In genomic region chr4:72836430-72836829, GRCm38 (mm10) we compare ENCODE assay signal across 28 mouse cellular contexts. TPM values are rescaled to one million over a fixed set of nuclear protein-coding genes. Genes with fewer than 3 reads are reported as not detected.
DNase-seq lines count a peak whose midpoint lies in the region; ATAC-seq and TF ChIP-seq lines count a peak whose summit lies in the region.
"Had no signal": no experiment of that assay in that cellular context is flagged by ENCODE, and none has a peak within 500 bp of the region (broad histone marks: within the 10 kb centered on the region; RNA-seq: fewer than 3 reads in every experiment).

No protein-coding gene starts in this region.

- peak; percentile 9 to 30 for DNase-seq in cerebellum, postnatal 14 days
- DNase-seq in cerebellum, adult 9-11 months, result no peak
- no peak for DNase-seq in hindbrain, embryonic 11.5 days (ENCODE audit: low spot score)
- DNase-seq in hindbrain, embryonic 10.5 days (ENCODE audit: low spot score), result no peak
- peak; percentile 14 for DNase-seq in midbrain, embryonic 14.5 days
- peak; percentile 35 for DNase-seq in brain, embryonic 14.5 days (ENCODE audit: low read depth)
- DNase-seq: adrenal gland, postnatal 10 days; adrenal gland, postnatal 36 days; B cell, adult 2 months; cerebellum, adult 11 months; cerebellum, adult 8-10 months; cerebellum, postnatal 36 days; embryo, embryonic 11 days; gastrocnemius, postnatal 10 days; gastrocnemius, postnatal 36 days; heart, adult 11 months; kidney, adult 11 months had no signal

- H3K9ac ChIP-seq in hindbrain, embryonic 11.5 days (ENCODE audit: low read depth, low read length), result no peak overlapping the region
- H3K9ac ChIP-seq in midbrain, embryonic 14.5 days (replicated peaks; ENCODE audit: low read length), result no peak overlapping the region
- H3K9ac ChIP-seq in midbrain, embryonic 16.5 days (ENCODE audit: low read depth, low read length), result no peak overlapping the region
- H3K9ac ChIP-seq: embryonic facial prominence, embryonic 15.5 days; forebrain, embryonic 12.5 days; hindbrain, embryonic 15.5 days; intestine, embryonic 15.5 days had no signal

- no peak overlapping the region for H3K4me2 ChIP-seq in hindbrain, embryonic 11.5 days (replicated peaks; ENCODE audit: low read depth, low read length)
- no peak overlapping the region for H3K4me2 ChIP-seq in midbrain, embryonic 14.5 days (ENCODE audit: low read length)
- no peak overlapping the region for H3K4me2 ChIP-seq in midbrain, embryonic 16.5 days (ENCODE audit: low read length)
- H3K4me2 ChIP-seq: embryonic facial prominence, embryonic 15.5 days; forebrain, embryonic 12.5 days; heart, embryonic 11.5 days; hindbrain, embryonic 15.5 days; intestine, embryonic 15.5 days had no signal

- TF ChIP-seq POLR2A in brain, embryonic 14.5 days (IDR thresholded peaks at IDR 0.05; ENCODE audit: borderline replicate concordance, extremely low read depth, insufficient read depth, insufficient read length, poor library complexity, severe bottlenecking), result no peak

- no peaks in the 10 kb centered on the region for H3K4me1 ChIP-seq in hindbrain, embryonic 11.5 days (replicated peaks; ENCODE audit: control insufficient read depth, insufficient read depth, low read length)
- no peaks in the 10 kb centered on the region for H3K4me1 ChIP-seq in hindbrain, embryonic 10.5 days (replicated peaks)
- H3K4me1 ChIP-seq in midbrain, embryonic 14.5 days (ENCODE audit: control insufficient read depth, insufficient read depth, low read length), result no peaks in the 10 kb centered on the region
- no peaks in the 10 kb centered on the region for H3K4me1 ChIP-seq in midbrain, embryonic 16.5 days (ENCODE audit: control insufficient read depth, insufficient read depth, low read length)
- H3K4me1 ChIP-seq: embryonic facial prominence, embryonic 15.5 days; forebrain, embryonic 12.5 days; hindbrain, embryonic 15.5 days; intestine, embryonic 15.5 days had no signal

- no peak overlapping the region for H3K4me3 ChIP-seq in hindbrain, embryonic 11.5 days (ENCODE audit: low read depth, low read length)
- no peak overlapping the region for H3K4me3 ChIP-seq in hindbrain, embryonic 10.5 days
- no peak overlapping the region for H3K4me3 ChIP-seq in midbrain, embryonic 14.5 days (replicated peaks; ENCODE audit: low read depth, low read length)
- no peak overlapping the region for H3K4me3 ChIP-seq in midbrain, embryonic 16.5 days (ENCODE audit: low read depth, low read length)
- H3K4me3 ChIP-seq: embryonic facial prominence, embryonic 15.5 days; forebrain, embryonic 12.5 days; hindbrain, embryonic 15.5 days; intestine, embryonic 15.5 days had no signal

- 0 out of 2 replicates have a peak, but pooled peaks have one; percentile 33 for ATAC-seq in hindbrain, embryonic 11.5 days (ENCODE audit: low FRiP score)
- no peak for ATAC-seq in midbrain, embryonic 14.5 days (ENCODE audit: low FRiP score, low TSS enrichment)
- no peak for ATAC-seq in midbrain, embryonic 16.5 days
- ATAC-seq: forebrain, embryonic 16.5 days; intestine, embryonic 15.5 days; Patski had no signal

- no peaks in the 10 kb centered on the region for H3K36me3 ChIP-seq in hindbrain, embryonic 11.5 days (ENCODE audit: control insufficient read depth, insufficient read depth, low read length)
- no peaks in the 10 kb centered on the region for H3K36me3 ChIP-seq in hindbrain, embryonic 10.5 days
- H3K36me3 ChIP-seq in midbrain, embryonic 14.5 days (ENCODE audit: control insufficient read depth, insufficient read depth, low read length), result no peaks in the 10 kb centered on the region
- H3K36me3 ChIP-seq in midbrain, embryonic 16.5 days (ENCODE audit: control insufficient read depth, insufficient read depth, low read length), result no peaks in the 10 kb centered on the region
- H3K36me3 ChIP-seq: embryonic facial prominence, embryonic 15.5 days; forebrain, embryonic 12.5 days; G1E; hindbrain, embryonic 15.5 days; intestine, embryonic 15.5 days had no signal

- no peaks in the 10 kb centered on the region for H3K27me3 ChIP-seq in hindbrain, embryonic 11.5 days (ENCODE audit: control insufficient read depth, insufficient read depth, low read length)
- no peaks in the 10 kb centered on the region for H3K27me3 ChIP-seq in hindbrain, embryonic 10.5 days (ENCODE audit: insufficient read depth, poor library complexity, severe bottlenecking)
- H3K27me3 ChIP-seq in midbrain, embryonic 14.5 days (ENCODE audit: control insufficient read depth, insufficient read depth, low read length), result no peaks in the 10 kb centered on the region
- no peaks in the 10 kb centered on the region for H3K27me3 ChIP-seq in midbrain, embryonic 16.5 days (ENCODE audit: control insufficient read depth, insufficient read depth, low read depth, low read length)
- H3K27me3 ChIP-seq: CH12.LX; embryonic facial prominence, embryonic 15.5 days; forebrain, embryonic 12.5 days; hindbrain, embryonic 15.5 days; intestine, embryonic 15.5 days; Patski had no signal

- WGBS in hindbrain, embryonic 11.5 days, result 69% methylated on average over 2 of the region's 2 CpGs
- 64% methylated on average over 2 of the region's 2 CpGs for WGBS in hindbrain, embryonic 10.5 days
- 48% methylated on average over 2 of the region's 2 CpGs for whole genome bisulfite sequencing in midbrain, embryonic 14.5 days
- WGBS in midbrain, embryonic 16.5 days, result 52% methylated on average over 2 of the region's 2 CpGs

- no peaks in the 10 kb centered on the region for H3K9me3 ChIP-seq in hindbrain, embryonic 11.5 days (ENCODE audit: control insufficient read depth, low read length)
- H3K9me3 ChIP-seq in hindbrain, embryonic 10.5 days, result no peaks in the 10 kb centered on the region
- H3K9me3 ChIP-seq in midbrain, embryonic 14.5 days (ENCODE audit: control insufficient read depth, low read length), result no peaks in the 10 kb centered on the region
- no peaks in the 10 kb centered on the region for H3K9me3 ChIP-seq in midbrain, embryonic 16.5 days (replicated peaks; ENCODE audit: control insufficient read depth, low read length, poor library complexity, severe bottlenecking)
- H3K9me3 ChIP-seq: embryonic facial prominence, embryonic 15.5 days; forebrain, embryonic 12.5 days; G1E; hindbrain, embryonic 15.5 days; intestine, embryonic 15.5 days had no signal

- no peak for TF ChIP-seq CTCF in brain, embryonic 14.5 days (IDR thresholded peaks at IDR 0.05; ENCODE audit: borderline replicate concordance, extremely low read depth, insufficient read depth, insufficient read length)

- H3K27ac ChIP-seq in hindbrain, embryonic 11.5 days (ENCODE audit: low read depth, low read length), result no peak overlapping the region
- no peak overlapping the region for H3K27ac ChIP-seq in hindbrain, embryonic 10.5 days
- H3K27ac ChIP-seq in midbrain, embryonic 14.5 days (replicated peaks; ENCODE audit: low read depth, low read length), result no peak overlapping the region
- no peak overlapping the region for H3K27ac ChIP-seq in midbrain, embryonic 16.5 days (ENCODE audit: low read length)
- H3K27ac ChIP-seq: embryonic facial prominence, embryonic 15.5 days; forebrain, embryonic 12.5 days; hindbrain, embryonic 15.5 days; intestine, embryonic 15.5 days had no signal

RNA-seq across cellular contexts. Expression of gene Aldoart1, which starts 16.0 kb away (rescaled TPM):
- not detected in 2 replicates for polyA plus RNA-seq in hindbrain, embryonic 11.5 days (2014; fragmentation: Nextera tagmentation; extraction: Ambion mirVana)
- not detected in 2 replicates for polyA plus RNA-seq in hindbrain, embryonic 10.5 days (2016; fragmentation: Nextera tagmentation; extraction: Ambion mirVana)
- not detected in 2 replicates for polyA plus RNA-seq in midbrain, embryonic 14.5 days (2014; fragmentation: Nextera tagmentation; extraction: Ambion mirVana)
- 0.20 TPM in 1 of 2 replicates, not detected in the other for polyA plus RNA-seq in midbrain, embryonic 16.5 days (2015; fragmentation: Nextera tagmentation; extraction: Ambion mirVana)
- not detected in 2 replicates for polyA plus RNA-seq in brain, embryonic 14.5 days (2012; rRNA removed)
- polyA plus RNA-seq: embryonic facial prominence, embryonic 15.5 days; forebrain, embryonic 12.5 days; forebrain, embryonic 16.5 days; heart, embryonic 14.5 days; hindbrain, embryonic 15.5 days had no signal

Comparison
In these comparisons a context has a peak if more than half of its experiments do, and no peak if none do; other contexts are left out.
1. DNase-seq: peak in cerebellum, postnatal 14 days (2 of 2), midbrain, embryonic 14.5 days (single experiment) and brain, embryonic 14.5 days (single experiment); none in cerebellum, adult 9-11 months (single experiment), hindbrain, embryonic 11.5 days (single experiment) and hindbrain, embryonic 10.5 days (single experiment).